Mouse (Mus musculus) heart, adult 10 weeks (tissue): Measurements from ENCODE around the gene 1700029J07Rik. TPM values are rescaled to one million over a fixed set of nuclear protein-coding genes. Genes with fewer than 3 reads are reported as not detected.

ENCODE experiments used
- polyA plus RNA-seq: library from polyadenylated mRNA; stranded (reverse); fragments of 350-450 nt; fragmentation: Illumina TruSeq; extraction: RNeasy Lipid Tissue Mini Kit (QIAGEN cat#74804); gene quantifications from one replicate; pipeline ENCODE4 v1.2.3, GENCODE M21; 2014; ENCODE audit warnings: low read depth, low replicate concordance

The 1700029J07Rik gene
- 4.0 TPM for polyA plus RNA-seq

DNA sequence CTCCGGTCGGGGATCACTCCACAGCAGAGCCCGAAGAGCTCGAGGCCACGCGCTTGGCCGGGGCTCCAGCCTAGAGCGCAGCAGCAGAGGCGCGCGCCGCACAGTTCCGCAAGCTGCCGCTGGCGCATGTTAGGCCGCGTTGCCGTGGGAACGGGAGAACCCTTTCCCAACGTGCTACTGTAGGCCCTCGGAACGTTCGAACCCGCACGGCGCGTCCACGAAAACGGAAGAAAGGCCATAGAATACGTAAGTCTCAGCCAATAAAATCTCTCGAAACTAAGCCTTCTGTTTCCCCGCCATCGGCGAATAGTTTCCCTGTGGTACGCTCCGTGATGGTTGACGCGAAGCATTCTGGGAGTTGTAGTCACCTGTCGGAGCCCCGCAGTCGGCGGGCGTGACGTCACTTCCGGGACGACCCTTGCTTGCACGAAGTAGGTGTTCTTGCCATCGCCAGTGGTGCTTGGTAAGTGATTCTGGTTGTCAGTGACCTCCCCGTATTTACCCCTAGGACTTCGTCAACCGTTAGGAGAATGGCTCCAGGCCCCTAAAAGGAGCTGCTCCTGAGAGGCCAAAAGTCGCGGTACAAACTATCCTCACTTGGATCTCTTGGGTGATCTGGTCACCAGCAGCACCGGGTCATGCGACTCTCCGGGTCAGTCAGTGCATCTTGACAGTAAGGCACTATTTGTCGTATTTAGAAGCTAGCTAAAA lies at the start of gene 1700029J07Rik, which contains the start of gene Ufsp2:
TSS of gene 1700029J07Rik (minus strand) at position 127 of the 711 bp plus-strand sequence.
TSS of gene Ufsp2 (plus strand) at position 403 of the 711 bp plus-strand sequence.

DNA sequence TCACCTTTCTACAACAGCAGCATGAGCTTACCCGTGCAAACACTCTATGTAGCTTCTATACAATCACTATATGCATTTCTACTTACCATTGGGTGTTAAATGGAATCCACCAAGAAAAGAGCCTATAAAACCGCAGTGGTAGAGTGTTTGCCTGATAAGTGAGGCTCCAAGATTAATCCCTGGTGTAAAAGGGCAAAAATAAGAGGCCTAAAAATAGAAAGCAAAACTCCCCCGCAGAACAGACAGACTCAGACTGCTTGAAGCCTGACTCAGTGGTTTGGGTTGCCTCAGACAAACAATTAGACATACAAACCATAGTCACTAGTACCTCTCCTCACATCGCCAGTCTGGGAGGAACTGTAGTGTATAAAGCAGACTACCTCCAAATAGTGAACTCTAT lies 30.5 kb upstream of the 1700029J07Rik start, which contains the start of gene Ankrd37:
TSS of gene Ankrd37 (minus strand) at position 112 of the 400 bp plus-strand sequence.

GRCm38 (mm10) chr8:45999138-45999783 lies 24.2 kb upstream of the 1700029J07Rik start, which contains the start of gene Lrp2bp:
Gene Lrp2bp (plus strand): TSS chr8:45999303.

GRCm38 (mm10) chr8:45934582-45935014 lies 40.5 kb downstream of the 1700029J07Rik start, which contains the start of gene Ccdc110:
Gene Ccdc110 (plus strand): TSS chr8:45934619.

Other genes starting within 250 kb of the 1700029J07Rik start
- 39.2 TPM for gene Pdlim3, start 89.8 kb downstream of the 1700029J07Rik start, polyA plus RNA-seq
- gene Ccdc110, start 40.6 kb downstream of the 1700029J07Rik start, polyA plus RNA-seq: not detected
- gene Ufsp2, start 276 bp upstream of the 1700029J07Rik start, polyA plus RNA-seq: 29.4 TPM
- 1.8 TPM for gene Lrp2bp, start 24.1 kb upstream of the 1700029J07Rik start, polyA plus RNA-seq
- 12.3 TPM for gene Ankrd37, start 30.5 kb upstream of the 1700029J07Rik start, polyA plus RNA-seq
- 10.7 TPM for gene Cfap97, start 176.5 kb upstream of the 1700029J07Rik start, polyA plus RNA-seq
- 11.2 TPM for gene Snx25, start 176.9 kb upstream of the 1700029J07Rik start, polyA plus RNA-seq
- gene Slc25a4, start 236.0 kb upstream of the 1700029J07Rik start, polyA plus RNA-seq: 4,924 TPM